Mouse (Mus musculus) midbrain, embryonic 15.5 days (tissue): ENCODE measurements at regions not wholly inside any gene's neighbourhood (a gene's known extent, or its start where the extent isn't known, plus 50 kb on each side); places are given as distances from the start of the nearest gene placed in this dataset.
"Not testable (repeated sequence)": the region's sequence is repeated elsewhere in the genome, so short reads cannot be mapped to it uniquely, and the experiment has no call there.

ENCODE experiments used
- ATAC-seq: fragments of 200-750 bp; cut with Nextera tagmentation; replicated peaks from 2 replicates; pipeline ENCODE4 v1.8.0; 2017; ENCODE audit warnings: moderate TSS enrichment
- H3K27ac ChIP-seq: fragments of 300-500 bp; sonication (generic); 2 replicates; pipeline ENCODE4 v1.5.1; 2015; ENCODE audit warnings: mild to moderate bottlenecking, inconsistent platforms
- H3K27me3 ChIP-seq: fragments of 300-500 bp; sonication (generic); replicated peaks from 2 replicates; pipeline ENCODE4 v1.6.1; 2015; ENCODE audit warnings: inconsistent platforms
- H3K36me3 ChIP-seq: fragments of 300-500 bp; sonication (generic); replicated peaks from 2 replicates; pipeline ENCODE4 v1.6.1; 2015; ENCODE audit warnings: inconsistent platforms
- H3K4me1 ChIP-seq: fragments of 300-500 bp; sonication (generic); 2 replicates; pipeline ENCODE4 v1.6.1; 2015; ENCODE audit warnings: inconsistent platforms
- H3K4me2 ChIP-seq: fragments of 300-500 bp; sonication (generic); 2 replicates; pipeline ENCODE4 v1.6.1; 2015; ENCODE audit warnings: inconsistent platforms, mild to moderate bottlenecking, moderate library complexity
- H3K4me3 ChIP-seq: fragments of 300-500 bp; sonication (generic); 2 replicates; pipeline ENCODE4 v1.5.1; 2015; ENCODE audit warnings: mild to moderate bottlenecking, inconsistent platforms
- H3K9ac ChIP-seq: fragments of 300-500 bp; sonication (generic); 2 replicates; pipeline ENCODE4 v1.6.1; 2015; ENCODE audit warnings: mild to moderate bottlenecking, inconsistent platforms
- H3K9me3 ChIP-seq: fragments of 300-500 bp; sonication (generic); 2 replicates; pipeline ENCODE4 v1.6.1; 2016; ENCODE audit warnings: inconsistent platforms
- WGBS: fragments of 180-500 bp; shearing (Covaris S2); methylation state at CpG from one replicate; pipeline ENCODE4 v1.1.7; 2015; ENCODE audit warnings: mixed read lengths; 5-methylcytosine and 5-hydroxymethylcytosine counted together

- H3K4me1 ChIP-seq, result no peaks in the 10 kb centered on the region
- H3K4me3 ChIP-seq, result no peak overlapping the region
- no peak overlapping the region for H3K4me2 ChIP-seq
- H3K9ac ChIP-seq, result no peak overlapping the region
- no peaks in the 10 kb centered on the region for H3K36me3 ChIP-seq
- no peaks in the 10 kb centered on the region for H3K27me3 ChIP-seq
- no peaks in the 10 kb centered on the region for H3K9me3 ChIP-seq
- no peak for ATAC-seq
- no peak overlapping the region for H3K27ac ChIP-seq
Measured at GRCm38 (mm10) chr7:39596403-39596802, 78.8 kb downstream of the Zfp619 start.

GRCm38 (mm10) chr7:39613767-39614166 is 96.2 kb downstream of the Zfp619 start:
- Histone ChIP-seq H3K4me1 (no peaks in the 10 kb centered on the region), H3K4me3 (no peak overlapping the region), H3K27me3 (no peaks in the 10 kb centered on the region), H3K36me3 (no peaks in the 10 kb centered on the region), H3K9ac (no peak overlapping the region), H3K9me3 (no peaks in the 10 kb centered on the region), H3K27ac (no peak overlapping the region), H3K4me2 (no peak overlapping the region)
- WGBS, result 86% methylated on average over 4 of the region's 4 CpGs
- ATAC-seq, result no peak

- Histone ChIP-seq H3K27ac (no peak overlapping the region), H3K27me3 (no peaks in the 10 kb centered on the region), H3K9ac (no peak overlapping the region), H3K4me1 (no peaks in the 10 kb centered on the region), H3K4me2 (no peak overlapping the region), H3K36me3 (no peaks in the 10 kb centered on the region), H3K9me3 (no peaks in the 10 kb centered on the region), H3K4me3 (no peak overlapping the region)
- no peak for ATAC-seq
- WGBS, result 90% methylated on average over 2 of the region's 2 CpGs
Measured at GRCm38 (mm10) chr7:39615092-39615491, 97.5 kb downstream of the Zfp619 start.

GRCm38 (mm10) chr7:39621796-39622195 is 104.2 kb downstream of the Zfp619 start:
- Histone ChIP-seq H3K4me1 (no peaks in the 10 kb centered on the region), H3K9ac (no peak overlapping the region), H3K9me3 (no peaks in the 10 kb centered on the region), H3K27me3 (no peaks in the 10 kb centered on the region), H3K4me3 (no peak overlapping the region), H3K4me2 (no peak overlapping the region), H3K27ac (no peak overlapping the region), H3K36me3 (no peaks in the 10 kb centered on the region)
- 83% methylated on average over 2 of the region's 2 CpGs for WGBS
- ATAC-seq, result no peak

- Histone ChIP-seq H3K9ac (no peak overlapping the region), H3K27me3 (no peaks in the 10 kb centered on the region), H3K4me3 (no peak overlapping the region), H3K9me3 (no peaks in the 10 kb centered on the region), H3K4me2 (no peak overlapping the region), H3K27ac (no peak overlapping the region), H3K4me1 (no peaks in the 10 kb centered on the region; the same call in 1 of the 2 replicates), H3K36me3 (no peaks in the 10 kb centered on the region)
- WGBS, result 12% methylated on average over 3 of the region's 3 CpGs
- ATAC-seq, result 0 out of 2 replicates have a peak, but pooled peaks have one; percentile 33
Measured at GRCm38 (mm10) chr7:39632836-39633235, 115.3 kb downstream of the Zfp619 start.

GRCm38 (mm10) chr7:39642333-39642732 is 124.8 kb downstream of the Zfp619 start:
- H3K4me1 ChIP-seq, result no peaks in the 10 kb centered on the region
- H3K27me3 ChIP-seq, result no peaks in the 10 kb centered on the region
- no peak overlapping the region for H3K9ac ChIP-seq
- no peak for ATAC-seq
- no peaks in the 10 kb centered on the region for H3K36me3 ChIP-seq
- H3K4me3 ChIP-seq, result no peak overlapping the region
- H3K27ac ChIP-seq, result no peak overlapping the region
- no peaks in the 10 kb centered on the region for H3K9me3 ChIP-seq
- 90% methylated on average over 4 of the region's 4 CpGs for WGBS
- H3K4me2 ChIP-seq, result no peak overlapping the region

GRCm38 (mm10) chr7:39643323-39643722 is 125.8 kb downstream of the Zfp619 start:
- ATAC-seq, result no peak
- WGBS, result 44% methylated on average over 1 of the region's 1 CpGs
- Histone ChIP-seq H3K4me3 (no peak overlapping the region), H3K27ac (no peak overlapping the region), H3K27me3 (no peaks in the 10 kb centered on the region), H3K9ac (no peak overlapping the region), H3K4me2 (no peak overlapping the region), H3K9me3 (no peaks in the 10 kb centered on the region), H3K36me3 (no peaks in the 10 kb centered on the region), H3K4me1 (no peaks in the 10 kb centered on the region)

- no peak for ATAC-seq
- H3K9ac ChIP-seq, result no peak overlapping the region
- no peak overlapping the region for H3K4me3 ChIP-seq
- no peaks in the 10 kb centered on the region for H3K4me1 ChIP-seq
- no peak overlapping the region for H3K4me2 ChIP-seq
- no peaks in the 10 kb centered on the region for H3K36me3 ChIP-seq
- H3K27me3 ChIP-seq, result no peaks in the 10 kb centered on the region; the same call in 1 of the 2 replicates
- no peaks in the 10 kb centered on the region for H3K9me3 ChIP-seq
- WGBS, result 81% methylated on average over 6 of the region's 6 CpGs
- H3K27ac ChIP-seq, result no peak overlapping the region
Measured at GRCm38 (mm10) chr7:39650483-39651102, 133.0 kb downstream of the Zfp619 start.

GRCm38 (mm10) chr7:39654563-39655286 is 137.2 kb downstream of the Zfp619 start:
- H3K9me3 ChIP-seq, result no peaks in the 10 kb centered on the region
- H3K27me3 ChIP-seq, result no peaks in the 10 kb centered on the region; the same call in 1 of the 2 replicates
- H3K4me1 ChIP-seq, result peaks cover 7% of the 10 kb centered on the region; the same call in 1 of the 2 replicates
- peak; percentile 82 for ATAC-seq
- peak overlapping the region; percentile 25; the same call in 1 of the 2 replicates for H3K4me2 ChIP-seq
- no peak overlapping the region for H3K9ac ChIP-seq
- 0 out of 2 replicates have a peak overlapping the region, but pooled peaks have one; percentile 0 for H3K4me3 ChIP-seq
- H3K27ac ChIP-seq, result no peak overlapping the region
- 18% methylated on average over 4 of the region's 4 CpGs for WGBS
- no peaks in the 10 kb centered on the region for H3K36me3 ChIP-seq

- not testable (repeated sequence) for H3K4me1 ChIP-seq, H3K27me3 ChIP-seq, H3K9me3 ChIP-seq, H3K36me3 ChIP-seq
- Histone ChIP-seq H3K4me3 (peak overlapping the region; percentile 47), H3K27ac (peak overlapping the region; percentile 84), H3K9ac (peak overlapping the region; percentile 63), H3K4me2 (peak overlapping the region; percentile 56)
- 34% methylated on average over 23 of the region's 23 CpGs for WGBS
- ATAC-seq, result peak; percentile 93
Measured at GRCm38 (mm10) chr7:39655287-39655652, 137.7 kb downstream of the Zfp619 start.

GRCm38 (mm10) chr7:39655709-39656397 is 138.3 kb downstream of the Zfp619 start:
- peak overlapping the region; percentile 84 for H3K27ac ChIP-seq
- H3K4me2 ChIP-seq, result peak overlapping the region; percentile 56
- peak overlapping the region; percentile 47 for H3K4me3 ChIP-seq
- H3K4me1 ChIP-seq, result peaks cover 7% of the 10 kb centered on the region; the same call in 1 of the 2 replicates
- WGBS, result 34% methylated on average over 13 of the region's 13 CpGs
- ATAC-seq, result peak; percentile 76
- peak overlapping the region; percentile 63 for H3K9ac ChIP-seq
- H3K9me3 ChIP-seq, result no peaks in the 10 kb centered on the region
- no peaks in the 10 kb centered on the region; the same call in 1 of the 2 replicates for H3K27me3 ChIP-seq
- H3K36me3 ChIP-seq, result no peaks in the 10 kb centered on the region

- Histone ChIP-seq H3K36me3 (no peaks in the 10 kb centered on the region), H3K4me3 (no peak overlapping the region), H3K9ac (no peak overlapping the region), H3K4me1 (peaks cover 7% of the 10 kb centered on the region; the same call in 1 of the 2 replicates), H3K4me2 (no peak overlapping the region), H3K9me3 (no peaks in the 10 kb centered on the region), H3K27me3 (no peaks in the 10 kb centered on the region), H3K27ac (no peak overlapping the region)
- WGBS, result 48% methylated on average over 5 of the region's 5 CpGs
- ATAC-seq, result no peak
Measured at GRCm38 (mm10) chr7:39659597-39659996, 142.0 kb downstream of the Zfp619 start.
